Mouse (Mus musculus): ENCODE results near the gene Rhot1.

DNA sequence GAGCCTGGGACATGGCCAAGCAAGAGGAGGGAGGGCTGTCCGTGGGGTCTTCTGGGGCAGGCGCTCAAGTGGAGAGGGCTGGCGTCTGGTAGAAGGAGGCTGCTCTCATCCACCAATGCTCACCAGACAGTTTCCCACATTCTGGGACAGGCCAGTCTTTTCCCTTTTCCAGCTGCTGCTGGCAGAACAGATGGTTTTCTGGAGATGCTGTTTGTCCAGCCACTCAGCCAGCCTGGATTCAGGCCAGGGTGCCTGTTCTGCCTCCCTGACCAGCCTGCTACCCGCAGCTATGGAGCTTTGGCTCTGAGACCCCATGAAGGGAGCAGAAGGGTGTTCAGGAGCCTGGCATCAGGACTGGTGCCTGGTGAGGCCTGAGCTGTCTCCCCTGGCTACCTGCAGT is 102.5 kb downstream of the Rhot1 start:
- TF ChIP-seq CTCF (IDR thresholded peaks at IDR 0.05; ENCODE audit: control insufficient read depth, insufficient read depth, low read length) (no peak), POLR2A (IDR thresholded peaks at IDR 0.05; ENCODE audit: borderline replicate concordance, control insufficient read depth, low read depth, low read length) (no peak)

All from bone marrow, adult 2 months (tissue).